Comparison of ENCODE assay signal across 12 mouse cellular contexts in the genomic region with DNA sequence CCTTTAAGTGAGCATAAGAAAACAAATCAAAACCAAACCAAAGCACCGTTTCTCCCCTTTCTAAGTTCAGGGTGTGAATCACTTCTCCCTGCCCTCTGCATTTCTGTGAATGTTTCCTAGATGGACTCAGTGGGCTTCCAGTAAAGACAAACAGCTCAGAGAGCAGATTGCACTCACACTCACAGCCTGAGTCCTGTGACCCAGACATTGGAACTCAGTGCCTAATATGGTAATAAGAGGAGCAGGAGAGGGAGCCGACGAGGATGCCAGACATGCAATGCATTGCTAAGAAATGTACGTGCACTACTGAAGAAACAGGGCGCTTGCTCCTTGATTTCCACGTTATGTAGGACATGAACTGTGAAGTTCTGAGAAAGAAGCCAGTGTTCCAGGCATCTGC.
DNase-seq lines count a peak whose midpoint lies in the region; ATAC-seq and TF ChIP-seq lines count a peak whose summit lies in the region.
"Had no signal": no experiment of that assay in that cellular context is flagged by ENCODE, and none has a peak within 500 bp of the region (broad histone marks: within the 10 kb centered on the region; RNA-seq: fewer than 3 reads in every experiment).

No protein-coding gene starts in this region.

- intact Hi-C loops in heart, postnatal 25 days (cut with DNase I): loop anchor here (5.0 kb wide), 3 partner anchors 212 to 568 kb away; a partner anchor contains a TSS
- intact Hi-C loops in left cerebral cortex, adult 2 months (cut with DNase I): loop anchor here (5.0 kb wide), 2 partner anchors 507 to 563 kb away; a partner anchor contains a TSS

- H3K36me3 ChIP-seq in heart, embryonic 10.5 days: no peaks in the 10 kb centered on the region
- H3K36me3 ChIP-seq in heart, postnatal 0 days (replicated peaks; ENCODE audit: control insufficient read depth, insufficient read depth, low read length): no peaks in the 10 kb centered on the region
- no peaks in the 10 kb centered on the region for H3K36me3 ChIP-seq in midbrain, embryonic 14.5 days (ENCODE audit: control insufficient read depth, insufficient read depth, low read length)
- H3K36me3 ChIP-seq: liver, embryonic 15.5 days had no signal

- peak; percentile 86 for DNase-seq in heart, embryonic 10.5 days (ENCODE audit: low spot score)
- DNase-seq in heart, postnatal 25 days (ENCODE audit: low spot score): no peak
- peak; percentile 55 for DNase-seq in embryo, embryonic 10 days (ENCODE audit: low spot score)
- DNase-seq in heart, postnatal 0 days (ENCODE audit: low spot score): peak; percentile 45
- DNase-seq in lung, postnatal 4 days: peak; percentile 55
- DNase-seq in left cerebral cortex, adult 2 months (ENCODE audit: extremely low spot score in 1 of 2, low spot score in 2 of 2): no peak
- DNase-seq in gastrocnemius, postnatal 25 days: no peak
- DNase-seq in midbrain, embryonic 14.5 days: no peak
- DNase-seq: cerebellum, postnatal 10 days; right cerebral cortex, postnatal 4 days had no signal

- no peak for TF ChIP-seq CTCF in heart, postnatal 0 days (IDR thresholded peaks at IDR 0.05; ENCODE audit: low read depth)
- TF ChIP-seq CTCF in left cerebral cortex, adult 2 months (IDR thresholded peaks at IDR 0.05): no peak

- peak overlapping the region; percentile 91 for H3K27ac ChIP-seq in heart, embryonic 10.5 days
- H3K27ac ChIP-seq in heart, postnatal 0 days (ENCODE audit: low read depth): peak overlapping the region; percentile 89
- H3K27ac ChIP-seq in left cerebral cortex, adult 2 months: no peak overlapping the region
- no peak overlapping the region for H3K27ac ChIP-seq in midbrain, embryonic 14.5 days (replicated peaks; ENCODE audit: low read depth, low read length)
- H3K27ac ChIP-seq: liver, embryonic 15.5 days had no signal

- H3K4me2 ChIP-seq in heart, postnatal 0 days (ENCODE audit: low read depth, low read length): no peak overlapping the region
- H3K4me2 ChIP-seq in midbrain, embryonic 14.5 days (ENCODE audit: low read length): no peak overlapping the region
- H3K4me2 ChIP-seq: liver, embryonic 15.5 days had no signal

- H3K9ac ChIP-seq in heart, postnatal 0 days (replicated peaks; ENCODE audit: low read depth, low read length): no peak overlapping the region
- no peak overlapping the region for H3K9ac ChIP-seq in midbrain, embryonic 14.5 days (replicated peaks; ENCODE audit: low read length)
- H3K9ac ChIP-seq: liver, embryonic 15.5 days had no signal

- ATAC-seq in heart, postnatal 0 days (ENCODE audit: insufficient read depth, low read depth): peak; percentile 45
- ATAC-seq in midbrain, embryonic 14.5 days (ENCODE audit: low FRiP score, low TSS enrichment): no peak
- ATAC-seq: CD4-positive, CD25-positive, alpha-beta regulatory T cell, adult 4 months had no signal

- no peaks in the 10 kb centered on the region for H3K9me3 ChIP-seq in heart, embryonic 10.5 days
- no peaks in the 10 kb centered on the region for H3K9me3 ChIP-seq in heart, postnatal 0 days (replicated peaks; ENCODE audit: control insufficient read depth, low read length)
- no peaks in the 10 kb centered on the region for H3K9me3 ChIP-seq in midbrain, embryonic 14.5 days (ENCODE audit: control insufficient read depth, low read length)
- H3K9me3 ChIP-seq: liver, embryonic 15.5 days had no signal

- peak; percentile 71 for TF ChIP-seq EP300 in heart, postnatal 0 days (IDR thresholded peaks at IDR 0.05; ENCODE audit: low read depth)

- peaks cover 84% of the 10 kb centered on the region for H3K4me1 ChIP-seq in heart, embryonic 10.5 days
- peaks cover 68% of the 10 kb centered on the region for H3K4me1 ChIP-seq in heart, postnatal 0 days (ENCODE audit: control insufficient read depth, insufficient read depth)
- 0 out of 2 replicates have a peak, but pooled peaks cover 7% of the 10 kb centered on the region for H3K4me1 ChIP-seq in midbrain, embryonic 14.5 days (ENCODE audit: control insufficient read depth, insufficient read depth, low read length)

- WGBS in heart, embryonic 10.5 days: 34% methylated on average over 6 of the region's 6 CpGs
- 12% methylated on average over 6 of the region's 6 CpGs for WGBS in heart, postnatal 0 days
- WGBS in midbrain, embryonic 14.5 days: 66% methylated on average over 6 of the region's 6 CpGs

- no peak overlapping the region for H3K4me3 ChIP-seq in heart, embryonic 10.5 days
- no peak overlapping the region for H3K4me3 ChIP-seq in heart, postnatal 0 days (ENCODE audit: low read depth, low read length)
- H3K4me3 ChIP-seq in left cerebral cortex, adult 2 months: no peak overlapping the region
- no peak overlapping the region for H3K4me3 ChIP-seq in midbrain, embryonic 14.5 days (replicated peaks; ENCODE audit: low read depth, low read length)
- H3K4me3 ChIP-seq: liver, embryonic 15.5 days had no signal

- no peaks in the 10 kb centered on the region for H3K27me3 ChIP-seq in heart, embryonic 10.5 days (ENCODE audit: insufficient read depth, poor library complexity, severe bottlenecking)
- H3K27me3 ChIP-seq in heart, postnatal 0 days (ENCODE audit: control insufficient read depth, insufficient read depth, low read length): no peaks in the 10 kb centered on the region
- no peaks in the 10 kb centered on the region for H3K27me3 ChIP-seq in midbrain, embryonic 14.5 days (ENCODE audit: control insufficient read depth, insufficient read depth, low read length)
- H3K27me3 ChIP-seq: liver, embryonic 15.5 days had no signal

Comparison
In these comparisons a context has a peak if more than half of its experiments do, and no peak if none do; other contexts are left out.
1. DNase-seq: peak in heart, embryonic 10.5 days (single experiment), embryo, embryonic 10 days (single experiment), heart, postnatal 0 days (single experiment) and lung, postnatal 4 days (2 of 2); none in heart, postnatal 25 days (single experiment), left cerebral cortex, adult 2 months (0 of 2), gastrocnemius, postnatal 25 days (single experiment) and midbrain, embryonic 14.5 days (single experiment).
2. H3K27ac ChIP-seq: peak in heart, embryonic 10.5 days (single experiment) and heart, postnatal 0 days (single experiment); none in left cerebral cortex, adult 2 months (single experiment) and midbrain, embryonic 14.5 days (single experiment).